Mouse (Mus musculus) stomach, postnatal 0 days (tissue): ENCODE results near the gene Cox4i1. TPM values are rescaled to one million over a fixed set of nuclear protein-coding genes. Genes with fewer than 3 reads are reported as not detected.

Experiments used
- ATAC-seq: fragments of 200-750 bp; cut with Nextera tagmentation; 2 replicates; pipeline ENCODE4 v1.8.0; 2017; ENCODE audit not compliant: low FRiP score, low TSS enrichment
- DNase-seq: peaks from one replicate; pipeline ENCODE4 v3.0.0-alpha.2; 2016; ENCODE audit warnings: low spot score
- H3K27ac ChIP-seq: fragments of 300-500 bp; sonication (generic); replicated peaks from 2 replicates; pipeline ENCODE4 v1.5.1; 2014; ENCODE audit warnings: mild to moderate bottlenecking, control low read depth
- H3K27me3 ChIP-seq: fragments of 300-500 bp; sonication (generic); 2 replicates; pipeline ENCODE4 v1.6.1; 2014; ENCODE audit warnings: low read length; ENCODE audit not compliant: control insufficient read depth, insufficient read depth
- H3K36me3 ChIP-seq: fragments of 300-500 bp; sonication (generic); 2 replicates; pipeline ENCODE4 v1.6.1; 2014; ENCODE audit warnings: low read length, mixed read lengths; ENCODE audit not compliant: control insufficient read depth, insufficient read depth
- H3K4me1 ChIP-seq: fragments of 300-500 bp; sonication (generic); replicated peaks from 2 replicates; pipeline ENCODE4 v1.6.1; 2014; ENCODE audit warnings: antibody characterized with exemption; ENCODE audit not compliant: control insufficient read depth, insufficient read depth
- H3K4me2 ChIP-seq: fragments of 300-500 bp; sonication (generic); replicated peaks from 2 replicates; pipeline ENCODE4 v1.6.1; 2014; ENCODE audit warnings: low read depth, mild to moderate bottlenecking, control low read depth, moderate library complexity
- H3K4me3 ChIP-seq: fragments of 300-500 bp; sonication (generic); 2 replicates; pipeline ENCODE4 v1.5.1; 2014; ENCODE audit warnings: low read depth, low read length, control low read depth
- H3K9ac ChIP-seq: fragments of 300-500 bp; sonication (generic); 2 replicates; pipeline ENCODE4 v1.6.1; 2014; ENCODE audit warnings: mild to moderate bottlenecking, low read length, control low read depth, mixed read lengths
- H3K9me3 ChIP-seq: fragments of 300-500 bp; sonication (generic); 2 replicates; pipeline ENCODE4 v1.6.1; 2016; ENCODE audit warnings: low read length; ENCODE audit not compliant: control insufficient read depth
- CTCF ChIP-seq: IDR thresholded peaks from 2 replicates; pipeline ENCODE4 v1.5.1; 2016; ENCODE audit warnings: antibody characterized with exemption, low read depth, mild to moderate bottlenecking, moderate library complexity
- EP300 ChIP-seq: optimal IDR thresholded peaks from 2 replicates; pipeline ENCODE3; 2016; ENCODE audit warnings: antibody characterized with exemption
- WGBS: fragments of 180-500 bp; shearing (Covaris S2); extraction: QIAGEN DNeasy Blood & Tissue Kit; methylation state at CpG from one replicate; pipeline ENCODE4 v1.1.7; 2014; 5-methylcytosine and 5-hydroxymethylcytosine counted together
- polyA plus RNA-seq: library from polyadenylated mRNA; unstranded; fragments of >200 nt; fragmentation: Nextera tagmentation; extraction: Ambion mirVana; gene quantifications from 2 replicates; pipeline ENCODE4 v1.2.1, GENCODE M21; 2015

The Cox4i1 gene
- polyA plus RNA-seq, 1 experiment from 2014 or later: 1,419 TPM

DNA sequence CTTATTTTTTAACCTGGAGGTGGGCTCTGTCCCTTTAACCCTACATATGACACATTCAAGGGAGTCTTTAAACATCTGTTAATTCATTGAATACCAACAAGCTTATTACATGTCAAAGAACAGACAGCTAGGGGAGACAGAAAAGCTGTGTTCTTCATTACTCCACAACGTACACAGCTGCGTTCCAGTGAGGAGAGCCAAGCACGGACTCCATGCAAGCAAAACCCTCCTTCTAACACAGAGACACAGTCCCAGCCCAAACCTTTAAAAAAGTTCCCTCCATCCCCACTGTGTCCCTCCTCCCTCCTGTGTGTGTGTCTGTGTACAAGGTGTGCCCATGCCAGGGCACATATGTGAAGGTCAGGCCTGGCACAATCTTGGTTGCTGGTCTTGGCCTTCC lies 38.2 kb downstream of the Cox4i1 start:
- Histone ChIP-seq H3K9me3 (no peaks in the 10 kb centered on the region), H3K9ac (no peak overlapping the region), H3K4me3 (no peak overlapping the region), H3K27ac (no peak overlapping the region), H3K36me3 (no peaks in the 10 kb centered on the region), H3K27me3 (no peaks in the 10 kb centered on the region), H3K4me1 (no peaks in the 10 kb centered on the region), H3K4me2 (no peak overlapping the region)
- ATAC-seq: no peak
- TF ChIP-seq CTCF (no peak), EP300 (no peak)
- DNase-seq: no peak
- 40% methylated on average over 3 of the region's 3 CpGs for WGBS

DNA sequence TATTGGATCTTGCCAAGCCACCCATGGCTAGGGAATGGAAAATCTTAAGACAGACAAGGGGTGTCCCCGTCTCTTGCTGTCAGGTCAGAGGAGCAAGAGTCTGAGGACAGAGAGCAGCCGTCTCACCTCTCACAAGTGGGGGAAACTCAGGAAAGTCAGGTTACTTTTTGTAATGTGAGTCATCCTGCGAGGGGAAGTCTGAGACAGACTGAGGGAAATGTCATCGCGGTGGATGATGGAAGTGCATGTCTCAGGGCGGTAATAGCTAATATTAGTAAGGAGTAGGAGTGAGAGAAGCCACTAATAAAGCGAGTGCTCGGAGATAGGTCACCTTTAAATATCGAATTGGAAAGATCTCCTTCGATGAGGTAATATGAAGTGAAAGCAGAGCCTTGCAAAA lies 41.2 kb downstream of the Cox4i1 start:
- DNase-seq (no peak), ATAC-seq (no peak)
- no peak for TF ChIP-seq CTCF
- no peak for TF ChIP-seq EP300
- WGBS: 60% methylated on average over 10 of the region's 10 CpGs
- no peaks in the 10 kb centered on the region for H3K27me3 ChIP-seq
- H3K4me2 ChIP-seq: no peak overlapping the region
- no peaks in the 10 kb centered on the region for H3K9me3 ChIP-seq
- H3K27ac ChIP-seq: no peak overlapping the region
- no peak overlapping the region for H3K9ac ChIP-seq
- H3K36me3 ChIP-seq: no peaks in the 10 kb centered on the region
- H3K4me1 ChIP-seq: no peaks in the 10 kb centered on the region
- no peak overlapping the region for H3K4me3 ChIP-seq

DNA sequence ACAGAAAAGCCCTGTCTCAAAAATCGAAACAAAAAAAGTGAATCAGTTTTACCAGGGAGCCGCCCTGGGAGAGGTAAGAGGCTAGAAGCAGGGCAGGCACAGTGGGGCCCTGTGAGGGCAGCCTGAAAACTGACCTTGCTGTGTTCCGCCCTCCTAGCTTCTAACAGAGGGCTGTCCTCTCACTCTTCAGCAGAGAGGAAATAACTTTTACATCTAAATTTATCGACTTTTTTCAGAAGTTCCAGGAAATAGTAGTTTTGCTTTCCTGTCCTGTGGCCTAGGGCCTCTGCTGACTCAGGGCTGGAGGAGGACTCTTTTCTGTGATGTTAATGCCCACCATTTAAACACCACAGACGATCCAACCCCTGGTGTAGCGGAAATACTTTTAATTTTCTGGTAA lies 47.2 kb downstream of the Cox4i1 start:
- no peak for DNase-seq
- WGBS: 73% methylated on average over 6 of the region's 6 CpGs
- TF ChIP-seq EP300 (no peak), CTCF (no peak)
- Histone ChIP-seq H3K9ac (no peak overlapping the region), H3K4me3 (no peak overlapping the region), H3K4me2 (no peak overlapping the region), H3K27me3 (no peaks in the 10 kb centered on the region), H3K27ac (no peak overlapping the region), H3K36me3 (no peaks in the 10 kb centered on the region), H3K9me3 (no peaks in the 10 kb centered on the region), H3K4me1 (no peaks in the 10 kb centered on the region)
- ATAC-seq: no peak

DNA sequence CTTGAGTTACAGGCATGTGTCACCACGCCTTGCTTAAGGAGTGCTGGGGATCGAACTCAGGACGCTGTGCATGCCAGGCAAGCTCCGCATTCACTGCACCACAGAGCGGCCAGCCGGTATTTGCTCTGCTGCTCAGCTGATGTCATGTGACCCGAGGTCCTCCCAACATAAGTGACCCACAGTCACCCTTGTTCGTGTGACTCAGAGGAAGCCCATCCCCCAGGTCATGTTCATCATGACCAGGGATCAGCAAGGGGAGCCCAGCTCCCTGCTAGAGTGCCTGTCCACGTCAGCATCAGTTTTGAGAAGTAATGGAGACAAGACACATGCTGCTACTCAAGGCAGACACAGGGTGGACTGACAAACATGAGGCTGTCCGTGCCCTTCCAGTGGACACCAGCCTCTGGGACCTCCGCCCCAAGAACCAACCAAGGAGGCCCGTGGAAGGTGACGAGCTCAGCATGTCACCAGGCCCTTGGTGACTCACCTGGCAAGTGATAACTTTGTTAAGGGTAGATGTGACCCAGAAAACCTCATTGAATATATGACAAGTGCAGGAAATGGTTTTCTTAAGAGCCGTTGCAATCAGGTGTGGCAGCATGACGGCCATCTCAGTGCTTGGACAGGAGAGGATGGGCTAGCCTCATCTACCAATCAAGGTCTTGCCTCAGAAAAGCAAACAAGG lies 48.1 kb downstream of the Cox4i1 start:
- ATAC-seq: peak; percentile 81
- Histone ChIP-seq H3K27me3 (no peaks in the 10 kb centered on the region), H3K4me3 (no peak overlapping the region), H3K36me3 (no peaks in the 10 kb centered on the region), H3K4me2 (no peak overlapping the region), H3K9ac (no peak overlapping the region), H3K9me3 (no peaks in the 10 kb centered on the region), H3K4me1 (no peaks in the 10 kb centered on the region), H3K27ac (no peak overlapping the region)
- 71% methylated on average over 15 of the region's 15 CpGs for WGBS
- TF ChIP-seq CTCF: no peak
- peak; percentile 49 for DNase-seq

DNA sequence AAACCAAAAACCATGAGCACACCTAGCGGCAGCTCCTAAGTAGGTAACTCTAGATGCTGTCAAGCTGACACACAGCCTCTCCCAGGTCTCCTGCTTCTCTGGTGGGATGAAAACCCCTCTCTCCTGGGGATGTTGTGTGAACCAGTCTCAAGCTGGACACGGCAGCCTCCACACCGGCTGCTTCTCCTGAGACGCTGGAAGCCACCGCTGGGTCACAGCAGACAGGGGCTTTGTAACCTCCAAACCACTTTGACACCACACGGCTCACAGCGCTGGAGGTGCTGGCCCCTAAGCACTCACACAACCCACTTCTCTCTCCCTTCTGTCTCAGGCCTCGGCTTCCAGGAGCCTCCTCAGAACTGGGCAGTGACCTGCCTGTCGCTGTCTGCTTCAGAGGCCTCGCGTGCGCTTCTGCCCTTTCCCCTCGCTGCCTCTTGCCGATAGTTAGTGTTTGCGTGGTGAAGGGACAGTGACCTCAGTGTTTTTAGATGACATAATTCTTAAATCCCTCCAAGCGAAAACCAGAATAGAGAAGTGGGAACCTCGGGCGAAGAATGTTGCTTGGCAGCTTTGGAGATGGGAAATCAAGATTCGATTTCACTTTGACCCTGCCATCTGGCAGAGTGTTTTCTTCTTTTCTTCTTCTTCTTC lies 51.7 kb downstream of the Cox4i1 start:
- Histone ChIP-seq H3K9ac (no peak overlapping the region), H3K4me3 (no peak overlapping the region), H3K9me3 (no peaks in the 10 kb centered on the region), H3K27ac (no peak overlapping the region), H3K36me3 (no peaks in the 10 kb centered on the region), H3K27me3 (no peaks in the 10 kb centered on the region), H3K4me1 (no peaks in the 10 kb centered on the region), H3K4me2 (no peak overlapping the region)
- 67% methylated on average over 19 of the region's 19 CpGs for WGBS
- ATAC-seq (no peak), DNase-seq (no peak)
- no peak for TF ChIP-seq EP300
- no peak for TF ChIP-seq CTCF

DNA sequence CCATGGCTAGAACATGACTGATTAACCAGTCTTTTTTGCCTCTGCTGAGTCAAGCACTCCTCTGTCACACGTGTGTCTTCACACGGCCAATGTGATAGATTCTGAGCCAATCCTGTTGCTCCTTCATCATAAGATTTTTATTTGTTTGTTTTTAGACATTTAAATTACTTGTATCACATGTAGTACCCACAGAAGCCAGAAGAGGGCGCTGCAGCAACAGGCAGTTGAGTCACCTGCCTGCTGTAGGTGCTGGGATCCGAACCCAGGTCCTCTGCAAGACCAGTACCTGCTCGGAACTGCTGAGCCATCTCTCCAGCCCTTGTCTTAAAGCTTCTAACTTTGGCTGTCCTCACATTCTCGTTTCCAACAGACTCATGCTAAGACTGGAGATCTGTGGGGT lies 55.0 kb downstream of the Cox4i1 start:
- H3K27ac ChIP-seq: no peak overlapping the region
- no peak overlapping the region for H3K4me3 ChIP-seq
- WGBS: 69% methylated on average over 6 of the region's 6 CpGs
- ATAC-seq (no peak), DNase-seq (no peak)
- TF ChIP-seq EP300 (no peak), CTCF (peak; percentile 51)
- H3K4me1 ChIP-seq: no peaks in the 10 kb centered on the region
- H3K36me3 ChIP-seq: no peaks in the 10 kb centered on the region
- H3K27me3 ChIP-seq: no peaks in the 10 kb centered on the region
- no peak overlapping the region for H3K9ac ChIP-seq
- H3K4me2 ChIP-seq: no peak overlapping the region
- H3K9me3 ChIP-seq: no peaks in the 10 kb centered on the region

Other genes with a start within 250 kb of the Cox4i1 start
- 31.0 and 35.5 TPM in 2 replicates for gene Gins2, start 78.9 kb upstream of the Cox4i1 start, polyA plus RNA-seq
- gene 1190005I06Rik, start 20.6 kb upstream of the Cox4i1 start, polyA plus RNA-seq: 12.2 and 14.0 TPM in 2 replicates
- gene Gm27021, start 143 bp upstream of the Cox4i1 start, polyA plus RNA-seq: 2.1 and 4.7 TPM in 2 replicates
- 149 and 162 TPM in 2 replicates for gene Emc8, start 351 bp downstream of the Cox4i1 start, polyA plus RNA-seq
- gene Irf8, start 68.1 kb downstream of the Cox4i1 start, polyA plus RNA-seq: 18.7 and 18.9 TPM in 2 replicates